Mouse (Mus musculus) hindbrain, embryonic 11.5 days (tissue): ENCODE data around the gene Pramef17. TPM values are rescaled to one million over a fixed set of nuclear protein-coding genes. Genes with fewer than 3 reads are reported as not detected.

ENCODE experiments used
- polyA plus RNA-seq: library from polyadenylated mRNA; unstranded; fragments of >200 nt; fragmentation: Nextera tagmentation; extraction: Ambion mirVana; gene quantifications from 2 replicates; pipeline ENCODE4 v1.2.1, GENCODE M21; 2014

Pramef17 gene
- polyA plus RNA-seq, 1 experiment from 2014 or later, result not detected

Other genes with a start within 250 kb of the Pramef17 start
- not detected in 2 replicates for gene Gm13023, start 205.0 kb downstream of the Pramef17 start, polyA plus RNA-seq
- not detected in 2 replicates for gene Gm13084, start 178.3 kb downstream of the Pramef17 start, polyA plus RNA-seq
- not detected in 2 replicates for gene Gm13103, start 147.9 kb downstream of the Pramef17 start, polyA plus RNA-seq
- gene Pramef6, start 94.0 kb downstream of the Pramef17 start, polyA plus RNA-seq, result not detected in 2 replicates
- gene Pramef25, start 43.4 kb downstream of the Pramef17 start, polyA plus RNA-seq, result not detected in 2 replicates
- gene Gm13101, start 27.4 kb downstream of the Pramef17 start, polyA plus RNA-seq, result not detected in 2 replicates
- not detected in 2 replicates for gene Pramel4, start 64.8 kb upstream of the Pramef17 start, polyA plus RNA-seq
- gene Gm13102, start 112.1 kb upstream of the Pramef17 start, polyA plus RNA-seq, result not detected in 2 replicates
- gene Oog3, start 168.3 kb upstream of the Pramef17 start, polyA plus RNA-seq, result not detected in 2 replicates
- gene Oog2, start 196.3 kb upstream of the Pramef17 start, polyA plus RNA-seq, result not detected in 2 replicates
- not detected in 2 replicates for gene C87977, start 218.9 kb upstream of the Pramef17 start, polyA plus RNA-seq